Mouse (Mus musculus): ENCODE results near the gene Wwc2. TPM values are rescaled to one million over a fixed set of nuclear protein-coding genes. Genes with fewer than 3 reads are reported as not detected.
"Not testable (repeated sequence)": the region's sequence is repeated elsewhere in the genome, so short reads cannot be mapped to it uniquely, and the experiment has no call there.

The Wwc2 gene
- total RNA-seq, 2 experiments from 2014 or later = 26.6 to 29.1 TPM

GRCm38 (mm10) chr8:47852737-47853136 lies 138.0 kb downstream of the Wwc2 start:
- DNase-seq (ENCODE audit: low spot score in 2 of 2) = no peak

DNA sequence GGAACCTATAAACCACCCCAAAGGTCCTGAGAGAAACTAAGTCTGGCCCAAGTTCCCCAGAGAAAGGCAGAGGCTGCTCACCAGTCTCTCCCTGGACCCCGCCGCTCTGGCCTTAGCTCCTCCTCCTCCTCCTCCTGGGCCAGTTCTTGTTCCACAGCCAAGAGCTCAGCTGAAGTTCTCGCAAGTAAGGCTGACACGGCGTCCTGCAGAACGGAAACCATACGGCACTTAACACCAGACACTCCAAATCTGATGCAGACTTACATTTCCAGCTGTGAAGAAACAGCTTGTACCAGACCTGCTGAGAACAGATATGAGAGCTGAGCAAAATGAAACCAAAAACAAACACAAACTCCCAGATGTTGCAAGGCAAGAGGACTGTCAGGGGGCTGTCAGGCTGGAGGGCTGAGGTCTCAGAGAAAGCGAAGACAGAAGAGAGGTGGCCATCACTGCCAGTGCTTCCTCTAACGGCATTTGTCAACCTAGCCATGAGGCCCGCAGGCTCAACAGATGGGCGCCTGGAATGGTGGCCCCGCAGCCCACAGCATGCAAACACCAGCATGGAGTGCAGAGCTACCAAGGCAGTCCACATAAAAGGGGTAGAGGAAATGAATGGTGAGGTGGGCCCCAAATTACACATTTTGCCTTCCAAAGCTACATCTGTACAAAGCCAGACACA lies 138.8 kb downstream of the Wwc2 start:
- peak; percentile 22 to 42 for DNase-seq (ENCODE audit: low spot score in 2 of 2)

DNA sequence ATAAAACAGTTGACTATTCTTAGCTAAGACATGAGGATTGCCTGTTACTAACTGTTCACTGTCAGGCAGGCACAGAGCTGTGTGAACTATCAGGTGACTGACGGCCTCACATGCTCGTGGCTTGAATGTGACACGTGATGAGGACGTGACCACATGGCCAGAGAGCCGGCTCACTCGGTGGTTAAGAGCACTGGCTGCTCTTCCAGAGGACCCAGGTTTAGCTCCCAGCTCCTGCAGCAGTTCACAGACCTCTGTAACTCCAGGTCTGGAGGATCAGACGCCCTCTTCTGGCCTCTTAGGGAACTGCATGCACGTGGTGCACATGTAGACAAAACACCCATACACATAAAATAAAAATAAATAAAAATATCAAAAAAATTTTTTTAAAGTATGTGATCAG lies 140.9 kb downstream of the Wwc2 start:
- no peak for DNase-seq (ENCODE audit: low spot score in 2 of 2)

DNA sequence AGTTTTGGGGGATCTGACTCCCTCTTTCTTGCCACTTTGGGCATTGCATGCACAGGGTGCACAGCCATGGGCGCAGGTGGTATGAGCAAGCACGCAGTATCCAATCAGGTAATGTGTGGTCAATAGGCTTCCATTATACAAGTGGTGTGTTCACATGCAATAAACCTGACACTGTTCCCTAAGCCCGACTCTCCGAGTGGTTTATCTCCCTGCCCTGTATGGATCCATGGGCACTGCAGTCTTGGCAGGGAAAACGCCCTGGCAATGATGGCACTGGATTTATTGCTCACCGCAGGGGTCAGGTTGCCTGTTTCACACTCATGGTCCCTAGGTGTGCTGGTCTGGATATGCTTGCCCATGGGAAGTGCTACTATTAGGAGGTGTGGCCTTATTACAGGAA lies 142.8 kb downstream of the Wwc2 start:
- no peak for DNase-seq (ENCODE audit: low spot score in 2 of 2)

GRCm38 (mm10) chr8:47847161-47847560 lies 143.6 kb downstream of the Wwc2 start:
- no peak for DNase-seq (ENCODE audit: low spot score in 2 of 2)

DNA sequence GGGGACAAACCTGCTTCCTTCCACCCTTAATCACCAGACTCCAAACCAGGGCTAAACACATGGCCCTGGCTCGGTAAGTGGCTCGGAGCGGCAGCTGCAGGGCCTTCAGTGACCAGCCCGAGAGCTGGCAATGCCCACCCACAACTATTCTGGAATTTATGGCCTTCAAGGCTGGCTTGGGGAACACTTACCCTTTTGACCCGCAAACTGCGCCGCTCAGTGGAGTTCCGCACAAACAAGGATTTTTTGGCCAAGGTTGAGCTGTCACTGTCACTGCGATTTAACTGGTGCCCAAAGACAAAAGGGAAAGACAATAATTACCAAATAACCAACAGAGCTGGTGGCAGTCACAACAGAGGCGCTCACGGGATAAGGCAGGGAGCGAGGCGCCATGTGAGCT lies 144.8 kb downstream of the Wwc2 start:
- no peak for DNase-seq (ENCODE audit: low spot score in 2 of 2)

- no peak for DNase-seq (ENCODE audit: low spot score in 2 of 2)
Observed at GRCm38 (mm10) chr8:47843651-47844050, 147.1 kb downstream of the Wwc2 start.

- DNase-seq (ENCODE audit: low spot score in 2 of 2) = no peak
Observed at GRCm38 (mm10) chr8:47843063-47843462, 147.7 kb downstream of the Wwc2 start.

DNA sequence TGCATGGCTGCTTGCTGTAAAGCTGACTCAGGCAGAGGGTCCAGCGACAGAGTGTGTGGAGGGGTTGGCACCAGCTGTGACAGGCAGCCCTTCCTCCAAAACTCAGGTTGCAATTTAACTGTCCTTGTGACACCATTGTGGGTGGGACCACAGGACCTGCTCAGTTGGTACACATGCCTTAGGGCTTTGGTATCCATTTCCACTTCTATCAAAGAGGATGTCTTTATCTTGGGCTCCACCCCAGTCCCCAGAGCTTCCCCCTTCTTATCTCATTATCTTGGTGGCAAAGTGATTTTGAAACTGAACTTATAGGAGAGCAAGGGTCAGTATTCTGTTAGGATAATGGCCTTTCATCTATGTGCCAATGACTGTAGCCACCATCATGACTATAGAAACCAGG lies 156.8 kb downstream of the Wwc2 start:
- no peak for DNase-seq (ENCODE audit: low spot score in 2 of 2)

DNA sequence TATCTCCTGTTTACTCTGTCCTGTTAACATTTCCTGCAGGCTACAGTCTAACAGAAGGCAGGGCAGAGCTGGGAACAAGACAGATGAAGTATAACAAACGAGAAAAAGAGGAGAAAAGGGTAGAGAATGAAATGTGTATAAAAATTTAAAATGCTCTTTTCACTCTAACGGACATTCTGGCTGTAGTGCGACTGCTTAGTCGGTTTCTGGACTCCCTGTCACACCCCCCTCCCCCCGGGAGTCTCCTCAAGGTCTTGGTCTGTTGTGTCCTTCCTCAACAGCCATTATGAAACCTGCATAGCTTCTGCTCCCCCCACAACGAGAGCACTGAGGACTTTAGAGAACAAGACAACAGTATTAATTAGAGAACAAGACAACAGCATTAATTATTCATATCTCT lies 158.1 kb downstream of the Wwc2 start:
- DNase-seq (ENCODE audit: low spot score in 2 of 2) = no peak

- no peak for DNase-seq (ENCODE audit: low spot score in 2 of 2)
Observed at GRCm38 (mm10) chr8:47826911-47827310, 163.8 kb downstream of the Wwc2 start.

DNA sequence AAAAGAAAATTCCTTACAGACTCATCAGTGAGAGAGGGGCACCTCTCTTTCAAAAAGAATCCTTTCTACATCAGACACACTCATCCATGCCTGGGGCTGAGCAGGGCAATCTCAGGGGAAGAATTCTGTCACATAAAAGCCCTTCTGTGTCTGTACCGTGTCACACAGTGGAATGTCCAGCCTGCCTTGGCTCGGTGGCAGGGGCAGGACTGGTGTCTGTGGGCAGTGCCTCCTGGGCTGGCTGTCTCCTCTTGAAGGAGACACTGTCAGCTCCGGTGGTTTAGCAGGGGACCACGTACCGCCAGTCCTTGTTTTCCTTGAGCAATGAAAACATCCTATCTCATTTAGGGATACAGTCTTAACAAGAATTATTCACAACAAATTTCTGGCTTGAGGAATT lies 165.1 kb downstream of the Wwc2 start:
- DNase-seq (ENCODE audit: low spot score in 2 of 2) = no peak

DNA sequence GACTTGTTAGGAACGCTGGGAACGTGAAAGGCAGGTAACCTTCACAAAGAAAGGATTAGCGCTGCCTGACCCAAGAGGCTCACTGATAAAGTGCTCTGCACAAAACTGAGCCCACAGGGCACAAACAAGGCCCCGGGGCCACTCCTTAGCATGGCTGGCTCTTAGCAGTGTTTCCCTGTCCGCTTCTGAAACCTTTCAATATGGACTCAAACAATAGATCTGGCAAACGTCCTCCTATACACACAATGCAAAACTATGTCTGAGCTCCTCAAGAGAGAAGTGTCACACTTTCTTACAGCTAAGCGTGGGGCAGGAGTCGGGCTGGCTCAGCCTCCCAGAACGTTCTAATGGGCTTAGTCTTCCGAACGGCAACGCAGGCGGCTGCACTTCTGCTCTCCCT lies 166.5 kb downstream of the Wwc2 start, which contains the start of gene Cldn22:
Gene Cldn22 (plus strand): TSS at position 301 of the 400 bp plus-strand sequence.
- DNase-seq (ENCODE audit: low spot score in 2 of 2) = no peak

DNA sequence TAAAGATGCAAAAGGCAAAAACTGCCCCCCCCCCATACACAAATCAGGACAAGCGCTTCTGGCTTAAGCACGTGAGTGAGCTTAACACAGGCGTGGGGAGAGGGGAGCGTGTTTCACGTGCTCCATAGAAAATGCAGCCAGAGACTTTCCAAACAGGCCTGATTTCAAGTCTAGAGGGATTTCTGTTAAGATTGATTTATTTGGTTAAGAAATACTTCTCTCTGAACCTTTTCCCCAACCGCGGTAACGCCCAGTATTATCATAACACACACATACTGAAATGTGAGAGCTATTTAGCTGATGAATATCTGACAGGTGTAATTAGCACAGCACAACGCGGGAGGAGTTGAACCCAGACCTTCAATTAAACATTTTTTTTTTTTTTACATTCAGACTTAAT lies 166.9 kb downstream of the Wwc2 start:
- DNase-seq (ENCODE audit: low spot score in 2 of 2) = no peak

- DNase-seq (ENCODE audit: low spot score in 2 of 2) = not testable (repeated sequence)
Observed at GRCm38 (mm10) chr8:47822541-47822940, 168.2 kb downstream of the Wwc2 start.

- DNase-seq (ENCODE audit: low spot score in 2 of 2) = no peak
Observed at GRCm38 (mm10) chr8:47821843-47822242, 168.9 kb downstream of the Wwc2 start, which contains the start of gene Cldn24. Gene Cldn24 (plus strand): TSS chr8:47822143.

- DNase-seq (ENCODE audit: low spot score in 2 of 2) = no peak
Observed at GRCm38 (mm10) chr8:47820914-47821772, 169.6 kb downstream of the Wwc2 start.

DNA sequence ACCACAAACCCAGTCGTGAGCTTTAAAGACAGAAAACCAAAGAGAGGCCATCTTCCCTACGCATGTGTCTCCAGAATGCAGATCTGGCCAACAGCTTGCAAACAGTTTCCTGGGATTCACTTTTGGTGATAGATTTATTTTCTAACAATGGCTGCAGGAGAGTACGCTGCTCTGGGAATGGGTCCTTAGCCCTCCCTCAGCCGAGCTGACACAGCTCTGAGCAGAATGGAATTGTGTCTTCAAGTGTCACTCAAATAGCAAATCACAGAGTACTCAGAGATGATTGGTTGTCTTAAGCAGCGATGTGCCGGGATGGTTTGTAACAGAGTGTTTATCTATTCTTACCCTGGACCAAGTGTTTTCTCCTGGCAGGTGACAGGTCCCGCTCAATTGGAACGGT lies 171.7 kb downstream of the Wwc2 start:
- no peak for DNase-seq (ENCODE audit: low spot score in 2 of 2)

- DNase-seq (ENCODE audit: low spot score in 2 of 2) = no peak
Observed at GRCm38 (mm10) chr8:47811221-47811620, 179.5 kb downstream of the Wwc2 start.

DNA sequence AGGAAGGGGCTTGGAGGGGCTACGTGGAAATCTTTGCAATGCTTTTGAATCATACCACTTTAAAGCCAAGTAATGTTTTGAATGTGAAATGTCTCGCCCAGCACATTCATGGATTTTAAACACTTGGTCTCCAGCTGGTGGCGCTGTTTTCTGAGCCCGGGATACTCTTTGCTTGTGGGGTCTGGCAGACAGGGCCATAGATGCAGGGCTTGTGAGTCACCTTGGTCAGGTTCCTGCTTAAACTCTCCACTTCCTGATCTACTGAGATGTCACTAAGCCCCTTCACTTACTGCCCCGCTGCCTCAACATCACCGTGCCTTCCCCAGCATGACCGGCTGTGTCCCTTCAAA lies 180.1 kb downstream of the Wwc2 start:
- no peak for DNase-seq (ENCODE audit: low spot score in 2 of 2)

DNA sequence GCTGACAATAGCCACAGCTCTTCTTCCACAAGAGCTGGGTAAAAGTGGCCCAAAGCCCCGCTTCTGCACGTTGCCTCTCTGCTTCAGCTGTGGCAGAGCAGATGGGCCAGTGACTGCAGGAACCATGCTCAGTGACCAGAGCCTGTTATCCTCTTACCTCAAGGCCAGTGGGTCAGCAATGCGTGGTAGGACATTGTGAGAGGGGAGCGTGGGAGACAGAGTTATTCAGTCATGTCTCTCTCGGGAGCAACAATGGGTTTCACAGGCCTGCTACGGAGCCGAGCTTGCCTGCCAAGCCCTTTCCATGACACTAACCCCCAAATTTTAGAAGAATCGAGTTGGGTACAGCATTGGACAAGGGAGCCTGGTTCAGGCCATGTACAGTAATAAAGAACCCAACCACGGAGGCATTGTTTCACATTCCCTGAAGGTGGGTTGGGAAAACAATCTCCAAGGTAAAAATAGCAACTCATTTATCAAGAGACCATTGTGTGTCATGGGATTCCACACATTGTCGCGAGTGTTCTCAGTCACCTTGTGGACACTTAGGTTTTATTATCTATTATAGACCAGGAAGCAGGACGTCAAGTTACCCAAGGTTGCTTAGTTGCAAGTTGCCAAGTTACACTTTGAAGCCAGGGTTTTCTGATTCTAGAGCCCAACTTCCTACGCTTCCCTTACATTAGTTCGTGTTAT lies 180.6 kb downstream of the Wwc2 start:
- no peak for DNase-seq (ENCODE audit: low spot score in 2 of 2)

DNA sequence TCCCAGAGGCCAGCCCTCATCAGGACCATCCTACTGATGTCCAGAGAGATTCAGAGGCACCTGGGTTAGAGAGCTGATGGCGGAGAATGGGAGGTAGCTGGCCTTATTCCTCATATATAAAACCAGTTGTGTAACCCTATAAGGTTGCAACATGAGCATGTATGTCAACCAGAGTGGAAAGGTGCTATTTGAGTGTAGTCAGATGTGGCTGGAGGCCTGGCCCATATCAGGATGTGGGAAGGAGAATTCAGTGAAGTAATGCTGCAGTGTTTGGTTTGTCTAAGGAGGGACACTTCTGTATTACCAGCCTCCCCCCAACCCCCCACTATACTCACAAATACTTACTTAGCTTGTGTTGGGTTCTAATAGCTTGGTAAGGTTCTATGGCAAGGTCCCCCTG lies 186.5 kb downstream of the Wwc2 start:
- no peak for DNase-seq (ENCODE audit: low spot score in 2 of 2)

Measured in layer of hippocampus, postnatal 10 days (tissue).